Mouse (Mus musculus): ENCODE results near the gene Olfr592. TPM values are rescaled to one million over a fixed set of nuclear protein-coding genes. Genes with fewer than 3 reads are reported as not detected.

The Olfr592 gene
- not detected for polyA plus RNA-seq (2014; fragmentation: Illumina TruSeq; extraction: RNeasy Lipid Tissue Mini Kit (QIAGEN cat#74804))

GRCm38 (mm10) chr7:103184503-103184902 lies at the start of gene Olfr592:
Gene Olfr592, plus strand, starts transcription at chr7:103184803.

GRCm38 (mm10) chr7:103140579-103140978 lies 44.0 kb upstream of the Olfr592 start, which contains the start of gene Olfr588-ps1:
Gene Olfr588-ps1, plus strand, starts transcription at chr7:103140879.

DNA sequence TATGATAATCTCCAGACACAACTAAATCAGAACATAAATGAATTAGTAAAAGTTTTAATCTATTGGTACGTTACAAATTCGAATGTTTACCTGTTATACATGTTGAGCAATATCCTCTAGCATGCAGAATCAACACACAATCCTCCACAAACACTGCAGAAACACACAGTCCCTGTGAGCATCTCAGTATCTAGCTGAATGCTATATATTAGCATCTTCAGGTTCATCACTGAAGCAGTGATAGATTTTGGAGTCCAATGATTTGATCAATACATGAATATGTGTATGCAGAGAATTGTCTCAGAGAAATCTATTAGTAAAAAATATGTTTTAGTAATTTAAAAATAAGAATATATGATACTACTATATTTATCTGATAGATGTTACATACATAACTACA lies 28.3 kb upstream of the Olfr592 start, which contains the start of gene Olfr589:
Gene Olfr589 (minus strand): TSS at position 101 of the 400 bp plus-strand sequence.

GRCm38 (mm10) chr7:103178240-103178639 lies 6.4 kb upstream of the Olfr592 start, which contains the start of gene Olfr591:
Gene Olfr591, minus strand, starts transcription at chr7:103178340.

GRCm38 (mm10) chr7:103211562-103211961 lies 27.0 kb downstream of the Olfr592 start, which contains the start of gene Olfr593:
Gene Olfr593, plus strand, starts transcription at chr7:103211862.

DNA sequence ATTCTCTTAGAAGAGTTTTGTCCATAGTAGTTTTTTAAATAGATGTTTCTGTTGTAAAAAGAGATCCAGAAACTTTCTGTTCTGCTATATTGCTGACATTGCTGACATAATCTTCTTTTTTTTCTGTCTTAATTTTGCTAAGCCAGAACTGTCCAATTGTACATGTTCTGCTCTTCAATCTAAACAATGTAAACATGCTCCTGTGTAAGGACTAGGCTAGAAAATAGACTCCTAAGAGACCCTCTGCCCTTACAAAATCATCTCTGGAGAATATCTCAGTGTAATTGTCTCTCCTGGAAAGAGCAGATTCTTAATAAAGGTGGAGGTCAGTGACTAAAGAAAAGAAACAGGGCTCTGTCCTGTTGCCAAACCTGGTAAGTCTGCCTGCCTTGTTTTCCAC lies 32.1 kb downstream of the Olfr592 start, which contains the start of gene Olfr594:
Gene Olfr594 (plus strand): TSS at position 301 of the 400 bp plus-strand sequence.

Other genes starting within 250 kb of the Olfr592 start
- gene Olfr573-ps1, start 242.2 kb upstream of the Olfr592 start, polyA plus RNA-seq (2014; fragmentation: Illumina TruSeq; extraction: RNeasy Lipid Tissue Mini Kit (QIAGEN cat#74804)) = not detected
- gene Olfr574, start 236.3 kb upstream of the Olfr592 start, polyA plus RNA-seq (2014; fragmentation: Illumina TruSeq; extraction: RNeasy Lipid Tissue Mini Kit (QIAGEN cat#74804)) = not detected
- gene Olfr575, start 226.0 kb upstream of the Olfr592 start, polyA plus RNA-seq (2014; fragmentation: Illumina TruSeq; extraction: RNeasy Lipid Tissue Mini Kit (QIAGEN cat#74804)) = not detected
- not detected for gene Olfr576, start 222.1 kb upstream of the Olfr592 start, polyA plus RNA-seq (2014; fragmentation: Illumina TruSeq; extraction: RNeasy Lipid Tissue Mini Kit (QIAGEN cat#74804))
- gene Olfr577, start 208.9 kb upstream of the Olfr592 start, polyA plus RNA-seq (2014; fragmentation: Illumina TruSeq; extraction: RNeasy Lipid Tissue Mini Kit (QIAGEN cat#74804)) = not detected
- not detected for gene Olfr578, start 195.5 kb upstream of the Olfr592 start, polyA plus RNA-seq (2014; fragmentation: Illumina TruSeq; extraction: RNeasy Lipid Tissue Mini Kit (QIAGEN cat#74804))
- not detected for gene Olfr582, start 146.8 kb upstream of the Olfr592 start, polyA plus RNA-seq (2014; fragmentation: Illumina TruSeq; extraction: RNeasy Lipid Tissue Mini Kit (QIAGEN cat#74804))
- gene Olfr583, start 133.5 kb upstream of the Olfr592 start, polyA plus RNA-seq (2014; fragmentation: Illumina TruSeq; extraction: RNeasy Lipid Tissue Mini Kit (QIAGEN cat#74804)) = not detected
- not detected for gene Olfr584, start 102.9 kb upstream of the Olfr592 start, polyA plus RNA-seq (2014; fragmentation: Illumina TruSeq; extraction: RNeasy Lipid Tissue Mini Kit (QIAGEN cat#74804))
- not detected for gene Olfr585, start 87.1 kb upstream of the Olfr592 start, polyA plus RNA-seq (2014; fragmentation: Illumina TruSeq; extraction: RNeasy Lipid Tissue Mini Kit (QIAGEN cat#74804))
- gene Olfr586, start 59.2 kb upstream of the Olfr592 start, polyA plus RNA-seq (2014; fragmentation: Illumina TruSeq; extraction: RNeasy Lipid Tissue Mini Kit (QIAGEN cat#74804)) = not detected
- not detected for gene Olfr588-ps1, start 43.9 kb upstream of the Olfr592 start, polyA plus RNA-seq (2014; fragmentation: Illumina TruSeq; extraction: RNeasy Lipid Tissue Mini Kit (QIAGEN cat#74804))
- gene Olfr589, start 28.4 kb upstream of the Olfr592 start, polyA plus RNA-seq (2014; fragmentation: Illumina TruSeq; extraction: RNeasy Lipid Tissue Mini Kit (QIAGEN cat#74804)) = not detected
- not detected for gene Olfr591, start 6.5 kb upstream of the Olfr592 start, polyA plus RNA-seq (2014; fragmentation: Illumina TruSeq; extraction: RNeasy Lipid Tissue Mini Kit (QIAGEN cat#74804))
- gene Olfr593, start 27.1 kb downstream of the Olfr592 start, polyA plus RNA-seq (2014; fragmentation: Illumina TruSeq; extraction: RNeasy Lipid Tissue Mini Kit (QIAGEN cat#74804)) = not detected
- gene Olfr594, start 32.2 kb downstream of the Olfr592 start, polyA plus RNA-seq (2014; fragmentation: Illumina TruSeq; extraction: RNeasy Lipid Tissue Mini Kit (QIAGEN cat#74804)) = not detected
- not detected for gene Usp17ld, start 67.7 kb downstream of the Olfr592 start, polyA plus RNA-seq (2014; fragmentation: Illumina TruSeq; extraction: RNeasy Lipid Tissue Mini Kit (QIAGEN cat#74804))
- gene Olfr596, start 120.8 kb downstream of the Olfr592 start, polyA plus RNA-seq (2014; fragmentation: Illumina TruSeq; extraction: RNeasy Lipid Tissue Mini Kit (QIAGEN cat#74804)) = not detected
- gene Olfr597, start 131.5 kb downstream of the Olfr592 start, polyA plus RNA-seq (2014; fragmentation: Illumina TruSeq; extraction: RNeasy Lipid Tissue Mini Kit (QIAGEN cat#74804)) = not detected
- not detected for gene Olfr598, start 138.8 kb downstream of the Olfr592 start, polyA plus RNA-seq (2014; fragmentation: Illumina TruSeq; extraction: RNeasy Lipid Tissue Mini Kit (QIAGEN cat#74804))
- gene Olfr599, start 151.1 kb downstream of the Olfr592 start, polyA plus RNA-seq (2014; fragmentation: Illumina TruSeq; extraction: RNeasy Lipid Tissue Mini Kit (QIAGEN cat#74804)) = not detected
- not detected for gene Olfr600, start 164.9 kb downstream of the Olfr592 start, polyA plus RNA-seq (2014; fragmentation: Illumina TruSeq; extraction: RNeasy Lipid Tissue Mini Kit (QIAGEN cat#74804))
- not detected for gene Olfr601, start 177.9 kb downstream of the Olfr592 start, polyA plus RNA-seq (2014; fragmentation: Illumina TruSeq; extraction: RNeasy Lipid Tissue Mini Kit (QIAGEN cat#74804))
- not detected for gene Olfr603, start 201.4 kb downstream of the Olfr592 start, polyA plus RNA-seq (2014; fragmentation: Illumina TruSeq; extraction: RNeasy Lipid Tissue Mini Kit (QIAGEN cat#74804))
- not detected for gene Usp17lc, start 230.3 kb downstream of the Olfr592 start, polyA plus RNA-seq (2014; fragmentation: Illumina TruSeq; extraction: RNeasy Lipid Tissue Mini Kit (QIAGEN cat#74804))

Measured in ovary, adult 10 weeks (tissue).